Mouse (Mus musculus) C2C12 (cell line): ENCODE data around the gene Izumo1. TPM values are rescaled to one million over a fixed set of nuclear protein-coding genes. Genes with fewer than 3 reads are reported as not detected.

ENCODE experiments used
- H3K27me3 ChIP-seq: one replicate; pipeline ENCODE4 v1.6.1; 2011; ENCODE audit not compliant: control insufficient read depth, insufficient read depth, insufficient read length
- H3K36me3 ChIP-seq: one replicate; pipeline ENCODE4 v1.6.1; 2011; ENCODE audit not compliant: control insufficient read depth, insufficient read depth
- H3K4me3 ChIP-seq: one replicate; pipeline ENCODE4 v1.5.1; 2011; ENCODE audit warnings: mild to moderate bottlenecking, control low read depth; ENCODE audit not compliant: poor library complexity, insufficient read depth, severe bottlenecking
- H3K79me2 ChIP-seq: one replicate; pipeline ENCODE4 v1.6.1; 2011; ENCODE audit not compliant: control insufficient read depth, insufficient read depth
- H3K79me3 ChIP-seq: one replicate; pipeline ENCODE4 v1.6.1; 2011; ENCODE audit warnings: low read depth, control low read depth
- H3ac ChIP-seq: one replicate; pipeline ENCODE3; 2011; ENCODE audit warnings: low read depth; ENCODE audit not compliant: control insufficient read depth, insufficient read length
- CEBPB ChIP-seq: IDR thresholded peaks from one replicate; pipeline ENCODE4 v1.6.1; 2011; ENCODE audit warnings: low read depth, mild to moderate bottlenecking, control low read depth, moderate library complexity
- CTCF ChIP-seq: IDR thresholded peaks from one replicate; pipeline ENCODE4 v1.5.1; 2011; ENCODE audit not compliant: control insufficient read depth, insufficient read depth, insufficient read length
- FOSL1 ChIP-seq: IDR thresholded peaks from one replicate; pipeline ENCODE4 v1.8.0; 2011; ENCODE audit warnings: mild to moderate bottlenecking, low read length; ENCODE audit not compliant: poor library complexity, insufficient read depth, severe bottlenecking
- MAX ChIP-seq: IDR thresholded peaks from one replicate; pipeline ENCODE4 v1.6.1; 2011; ENCODE audit warnings: mild to moderate bottlenecking, control low read depth
- MYOD1 ChIP-seq: IDR thresholded peaks from one replicate; pipeline ENCODE4 v1.6.1; 2011; ENCODE audit warnings: low read depth; ENCODE audit not compliant: control insufficient read depth, insufficient read length
- MYOG ChIP-seq: IDR thresholded peaks from one replicate; pipeline ENCODE4 v1.6.1; 2011; ENCODE audit not compliant: control insufficient read depth, insufficient read length; ENCODE audit errors: extremely low read depth
- USF1 ChIP-seq: IDR thresholded peaks from one replicate; pipeline ENCODE4 v1.6.1; 2011; ENCODE audit warnings: low read depth, mild to moderate bottlenecking, control low read depth, moderate library complexity
- long read RNA-seq, 2 experiments: library from polyadenylated mRNA; unstranded; transcript quantifications; one replicate each; pipeline ENCODE4 v2.0.0; 2019 to 2020
- polyA plus RNA-seq: library from polyadenylated mRNA; unstranded; fragments of >200 nt; fragmentation: generic; extraction: Trizol; gene quantifications from one replicate; pipeline ENCODE4 v1.2.1, GENCODE M21; 2012; ENCODE audit warnings: missing spikeins

Gene Izumo1
- not detected for polyA plus RNA-seq
- long read RNA-seq, experiment 1 = 0 reads
- long read RNA-seq, experiment 2 = 0 reads

- no peaks in the 10 kb centered on the region for H3K79me3 ChIP-seq
- no peaks in the 10 kb centered on the region for H3K36me3 ChIP-seq
- H3K79me2 ChIP-seq = no peaks in the 10 kb centered on the region
- H3K4me3 ChIP-seq = no peak within 1 kb of the TSS
- peaks cover 10% of the 10 kb centered on the region for H3K27me3 ChIP-seq
- TF ChIP-seq MAX (no peak), MYOG (no peak), MYOD1 (no peak), FOSL1 (no peak), USF1 (no peak)
- no peak within 1 kb of the TSS for H3ac ChIP-seq
Measured at GRCm38 (mm10) chr7:45621443-45621842, at the start of gene Izumo1. Gene Izumo1 (plus strand): TSS chr7:45621811.

- Histone ChIP-seq H3K27me3 (no peaks in the 10 kb centered on the region), H3K4me3 (no peak overlapping the region), H3ac (no peak overlapping the region), H3K79me2 (peaks cover 9% of the 10 kb centered on the region), H3K36me3 (peaks cover 5% of the 10 kb centered on the region), H3K79me3 (no peaks in the 10 kb centered on the region)
- TF ChIP-seq CEBPB (no peak), FOSL1 (no peak), CTCF (no peak), USF1 (no peak), MYOG (no peak), MAX (no peak), MYOD1 (no peak)
Measured at GRCm38 (mm10) chr7:45571966-45572365, 49.6 kb upstream of the Izumo1 start.

- H3K36me3 ChIP-seq = peaks cover 5% of the 10 kb centered on the region
- no peak overlapping the region for H3K4me3 ChIP-seq
- no peaks in the 10 kb centered on the region for H3K79me3 ChIP-seq
- no peak overlapping the region for H3ac ChIP-seq
- no peaks in the 10 kb centered on the region for H3K27me3 ChIP-seq
- no peak for TF ChIP-seq MAX
- TF ChIP-seq FOSL1 = no peak
- TF ChIP-seq CTCF = no peak
- no peak for TF ChIP-seq MYOD1
- TF ChIP-seq USF1 = no peak
- no peak for TF ChIP-seq MYOG
- TF ChIP-seq CEBPB = no peak
- peaks cover 9% of the 10 kb centered on the region for H3K79me2 ChIP-seq
Measured at GRCm38 (mm10) chr7:45573954-45574353, 47.7 kb upstream of the Izumo1 start.

GRCm38 (mm10) chr7:45574472-45575379 lies 46.9 kb upstream of the Izumo1 start:
- no peak overlapping the region for H3K4me3 ChIP-seq
- H3K79me2 ChIP-seq = peaks cover 9% of the 10 kb centered on the region
- H3ac ChIP-seq = no peak overlapping the region
- H3K79me3 ChIP-seq = no peaks in the 10 kb centered on the region
- TF ChIP-seq MYOD1 (no peak), USF1 (no peak), CTCF (no peak), CEBPB (no peak), FOSL1 (no peak), MYOG (no peak), MAX (no peak)
- H3K27me3 ChIP-seq = no peaks in the 10 kb centered on the region
- H3K36me3 ChIP-seq = peaks cover 5% of the 10 kb centered on the region

GRCm38 (mm10) chr7:45585923-45586322 lies 35.7 kb upstream of the Izumo1 start:
- Histone ChIP-seq H3K79me3 (no peaks in the 10 kb centered on the region), H3K4me3 (no peak overlapping the region), H3K27me3 (no peaks in the 10 kb centered on the region), H3K36me3 (no peaks in the 10 kb centered on the region), H3ac (no peak overlapping the region), H3K79me2 (no peaks in the 10 kb centered on the region)
- no peak for TF ChIP-seq CTCF
- TF ChIP-seq CEBPB = no peak
- TF ChIP-seq USF1 = no peak
- TF ChIP-seq FOSL1 = no peak
- no peak for TF ChIP-seq MAX
- no peak for TF ChIP-seq MYOG
- TF ChIP-seq MYOD1 = no peak
